Mouse (Mus musculus): ENCODE results near the gene Gpatch2.

The Gpatch2 gene

GRCm38 (mm10) chr1:187303221-187303620, 87.9 kb downstream of the Gpatch2 start:
- no peak for DNase-seq (ENCODE audit: low read depth, low spot score)

GRCm38 (mm10) chr1:187307335-187307734, 92.0 kb downstream of the Gpatch2 start:
- DNase-seq (ENCODE audit: low read depth, low spot score): no peak

- no peak for DNase-seq (ENCODE audit: low read depth, low spot score)
Observed at GRCm38 (mm10) chr1:187308523-187308922, 93.2 kb downstream of the Gpatch2 start.

GRCm38 (mm10) chr1:187311122-187311521, 95.8 kb downstream of the Gpatch2 start:
- no peak for DNase-seq (ENCODE audit: low read depth, low spot score)

GRCm38 (mm10) chr1:187313323-187313722, 98.0 kb downstream of the Gpatch2 start:
- DNase-seq (ENCODE audit: low read depth, low spot score): no peak

GRCm38 (mm10) chr1:187313763-187314162, 98.5 kb downstream of the Gpatch2 start:
- no peak for DNase-seq (ENCODE audit: low read depth, low spot score)

- DNase-seq (ENCODE audit: low read depth, low spot score): peak; percentile 11
Observed at GRCm38 (mm10) chr1:187314516-187314915, 99.2 kb downstream of the Gpatch2 start.

GRCm38 (mm10) chr1:187315821-187316220, 100.5 kb downstream of the Gpatch2 start:
- DNase-seq (ENCODE audit: low read depth, low spot score): no peak

GRCm38 (mm10) chr1:187316555-187316954, 101.2 kb downstream of the Gpatch2 start:
- DNase-seq (ENCODE audit: low read depth, low spot score): no peak

- no peak for DNase-seq (ENCODE audit: low read depth, low spot score)
Observed at GRCm38 (mm10) chr1:187321814-187322213, 106.5 kb downstream of the Gpatch2 start.

GRCm38 (mm10) chr1:187322505-187323208, 107.3 kb downstream of the Gpatch2 start:
- DNase-seq (ENCODE audit: low read depth, low spot score): peak; percentile 16

GRCm38 (mm10) chr1:187323209-187323589, 107.9 kb downstream of the Gpatch2 start:
- DNase-seq (ENCODE audit: low read depth, low spot score): no peak

GRCm38 (mm10) chr1:187342551-187342950, 127.2 kb downstream of the Gpatch2 start:
- no peak for DNase-seq (ENCODE audit: low read depth, low spot score)

GRCm38 (mm10) chr1:187345156-187345555, 129.8 kb downstream of the Gpatch2 start:
- DNase-seq (ENCODE audit: low read depth, low spot score): no peak

- peak; percentile 34 for DNase-seq (ENCODE audit: low read depth, low spot score)
Observed at GRCm38 (mm10) chr1:187346923-187347322, 131.6 kb downstream of the Gpatch2 start.

GRCm38 (mm10) chr1:187347606-187348005, 132.3 kb downstream of the Gpatch2 start:
- DNase-seq (ENCODE audit: low read depth, low spot score): no peak

GRCm38 (mm10) chr1:187348053-187348820, 132.9 kb downstream of the Gpatch2 start:
- no peak for DNase-seq (ENCODE audit: low read depth, low spot score)

- DNase-seq (ENCODE audit: low read depth, low spot score): no peak
Observed at GRCm38 (mm10) chr1:187348859-187349258, 133.6 kb downstream of the Gpatch2 start.

GRCm38 (mm10) chr1:187356169-187356568, 140.9 kb downstream of the Gpatch2 start:
- no peak for DNase-seq (ENCODE audit: low read depth, low spot score)

GRCm38 (mm10) chr1:187356904-187357303, 141.6 kb downstream of the Gpatch2 start:
- no peak for DNase-seq (ENCODE audit: low read depth, low spot score)

- DNase-seq (ENCODE audit: low read depth, low spot score): no peak
Observed at GRCm38 (mm10) chr1:187360240-187360639, 144.9 kb downstream of the Gpatch2 start.

GRCm38 (mm10) chr1:187362536-187362935, 147.2 kb downstream of the Gpatch2 start:
- DNase-seq (ENCODE audit: low read depth, low spot score): no peak

- DNase-seq (ENCODE audit: low read depth, low spot score): no peak
Observed at GRCm38 (mm10) chr1:187365424-187365823, 150.1 kb downstream of the Gpatch2 start.
